Mouse (Mus musculus): ENCODE results near the gene Stk39.

DNA sequence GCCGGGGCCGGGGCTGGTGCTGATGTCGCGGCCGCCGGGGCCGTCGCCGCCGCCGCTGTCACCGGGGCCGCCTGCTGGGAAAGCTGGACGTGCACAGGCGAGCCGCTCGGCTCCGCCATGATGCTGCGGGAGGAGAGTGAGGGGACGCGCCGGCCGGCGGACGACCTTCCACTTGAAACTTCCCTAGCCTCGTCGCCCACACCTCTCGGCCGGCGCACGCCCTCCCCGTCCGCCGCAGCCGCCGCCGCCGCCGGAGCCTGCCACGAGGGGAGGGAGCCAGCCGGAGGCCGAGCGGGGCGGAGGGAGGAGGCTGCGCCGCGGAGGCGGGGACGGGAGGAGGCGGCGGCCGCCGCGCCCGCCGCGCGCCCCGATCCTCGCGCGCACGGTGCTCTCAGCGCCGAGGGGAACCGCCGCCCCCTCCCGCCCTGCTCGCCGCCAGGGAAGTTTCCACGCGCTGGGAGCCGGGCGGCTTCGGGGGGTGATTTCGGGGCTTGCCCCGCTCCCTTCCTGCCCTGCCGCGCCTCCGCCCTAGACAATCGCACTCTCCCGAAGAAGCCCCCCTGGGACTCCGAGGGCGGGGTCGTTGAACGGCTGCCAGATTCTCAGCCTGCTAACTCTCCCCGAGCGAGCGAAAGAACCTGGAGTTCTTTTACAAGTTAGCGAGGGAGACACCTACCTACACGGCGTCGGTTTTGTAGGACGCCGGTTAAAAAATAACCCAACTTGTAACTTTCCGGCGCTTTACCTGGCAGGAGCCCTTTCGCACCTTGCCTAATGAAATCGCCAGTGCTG lies at the start of gene Stk39:
- TF ChIP-seq POLR2A (IDR thresholded peaks at IDR 0.05; ENCODE audit: low read depth, low read length) = peak; percentile 54
- TF ChIP-seq CTCF (IDR thresholded peaks at IDR 0.05; ENCODE audit: borderline replicate concordance, insufficient read depth, low read length) = no peak
